Mouse (Mus musculus) small intestine, adult 2 months (tissue): ENCODE data around the gene Ear6.

Source experiments
- CTCF ChIP-seq: fragments of 200-500 bp; IDR thresholded peaks from 2 replicates; pipeline ENCODE4 v1.5.1; 2012; ENCODE audit warnings: low read depth, mild to moderate bottlenecking, control low read depth, inconsistent platforms, low read length, moderate library complexity, mixed read lengths; ENCODE audit not compliant: insufficient replicate concordance, insufficient read length; ENCODE audit errors: extremely low read depth
- POLR2A ChIP-seq: fragments of 200-500 bp; IDR thresholded peaks from 2 replicates; pipeline ENCODE4 v1.6.1; 2012; ENCODE audit warnings: low read depth, mild to moderate bottlenecking, control low read depth, inconsistent platforms, low read length, moderate library complexity

- TF ChIP-seq CTCF = no peak
- no peak for TF ChIP-seq POLR2A
Measured at GRCm38 (mm10) chr14:51883527-51884030, 30.1 kb downstream of the Ear6 start.
